Mouse (Mus musculus) heart, postnatal 36 days (tissue): ENCODE results near the gene 4921517D22Rik. TPM values are rescaled to one million over a fixed set of nuclear protein-coding genes. Genes with fewer than 3 reads are reported as not detected.
"Not testable (repeated sequence)": the region's sequence is repeated elsewhere in the genome, so short reads cannot be mapped to it uniquely, and the experiment has no call there.

Experiments used
- DNase-seq, 2 experiments: peaks; one replicate each; pipeline ENCODE4 v3.0.0; 2021 to 2022
- intact Hi-C: fragments of 180-260 bp; cut with DNase I; formaldehyde crosslinking; loops from one replicate; pipeline ENCODE4 v1.15.1; 2025
- total RNA-seq, 2 experiments: library from RNA; stranded (reverse); gene quantifications; 2 replicates each; pipeline ENCODE4 v1.2.3; 2021

The 4921517D22Rik gene
- total RNA-seq, result not detected

DNA sequence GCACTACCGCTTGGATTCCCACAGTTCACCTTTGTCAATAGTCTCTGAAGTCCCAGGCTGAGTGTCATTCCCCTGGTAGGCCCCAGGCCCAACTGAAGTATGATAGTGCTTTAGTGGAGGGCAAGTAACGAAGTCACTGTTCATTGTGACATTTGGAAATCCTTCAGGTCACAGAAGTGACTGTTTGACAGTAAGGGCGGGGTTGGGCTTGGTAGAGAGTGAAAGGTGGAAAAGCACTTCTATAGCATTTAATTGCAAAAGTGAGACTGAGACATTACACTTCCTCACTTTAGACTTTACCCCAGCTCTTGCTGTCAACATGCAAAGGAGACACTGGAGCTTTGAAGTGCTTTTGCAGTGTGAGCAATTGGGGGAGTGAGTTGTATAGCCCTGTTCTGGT lies at the start of gene 4921517D22Rik:
TSS of gene 4921517D22Rik (minus strand) at position 101 of the 400 bp plus-strand sequence.
- DNase-seq, result no peak
- intact Hi-C loops, result no loop called here

DNA sequence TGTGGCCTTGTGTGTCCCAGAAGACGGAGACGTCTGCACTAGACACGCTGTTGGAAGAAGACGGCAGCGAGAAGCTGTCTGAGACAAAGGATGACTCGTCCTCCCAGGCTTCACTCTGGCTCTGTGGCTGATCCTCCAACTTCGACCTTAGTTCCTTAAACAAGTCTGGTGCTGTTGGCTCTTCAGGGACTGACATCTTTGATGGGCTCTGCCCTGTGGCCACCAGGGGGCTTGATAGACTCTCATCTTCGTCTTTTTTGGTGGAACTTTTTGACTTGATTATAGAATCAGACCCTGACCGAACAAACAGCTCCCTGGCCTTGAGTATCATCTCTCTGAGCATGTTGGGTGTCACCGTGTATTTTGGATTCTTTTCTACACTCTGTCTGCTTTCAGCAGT lies 47.8 kb upstream of the 4921517D22Rik start:
- peak; percentile 33 for DNase-seq

DNA sequence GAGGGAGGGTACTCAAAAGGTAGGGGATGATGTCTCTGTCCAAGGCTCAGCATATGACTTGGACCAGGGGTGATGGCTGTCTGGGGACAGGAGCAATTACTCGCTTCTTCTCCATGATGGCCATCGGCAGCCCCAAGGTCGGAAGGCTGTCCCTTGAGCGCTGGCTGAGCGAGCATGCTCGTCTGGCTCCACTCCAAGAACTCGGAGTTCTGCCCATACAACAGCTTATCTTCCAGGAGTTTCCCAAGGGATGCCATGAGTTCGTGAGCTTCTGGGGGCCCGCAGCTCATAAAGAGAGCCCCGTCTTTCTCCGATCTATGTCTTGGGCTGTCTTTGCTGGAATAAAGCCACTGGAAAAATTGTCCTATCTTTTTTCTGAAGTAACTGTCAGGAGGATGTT lies 47.2 kb upstream of the 4921517D22Rik start:
- intact Hi-C loops, result no loop called here
- peak; percentile 47 to 66 for DNase-seq

More for the DNA sequence above, 47.8 kb upstream of the 4921517D22Rik start:
- intact Hi-C loops, result no loop called here

DNA sequence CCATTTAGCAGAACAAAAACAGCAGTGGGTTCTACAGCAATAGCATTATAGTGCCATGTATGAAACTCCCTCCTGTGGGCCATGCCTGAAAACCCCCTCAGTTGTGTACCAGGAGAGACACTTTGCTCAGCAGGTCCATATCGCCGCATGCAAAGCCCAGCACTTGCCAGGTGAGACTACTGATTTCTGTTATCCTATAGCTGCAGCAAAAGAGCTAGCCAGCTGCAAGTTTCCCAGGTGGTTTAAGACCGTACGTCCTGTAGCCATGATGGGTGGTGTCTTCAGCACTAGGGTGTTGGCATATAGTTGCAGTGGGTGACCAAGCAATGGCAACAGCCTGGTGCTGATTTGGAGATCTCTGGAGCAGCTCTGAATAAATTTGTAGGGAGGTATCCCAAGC lies 45.5 kb upstream of the 4921517D22Rik start:
- DNase-seq, result no peak
- intact Hi-C loops, result no loop called here

DNA sequence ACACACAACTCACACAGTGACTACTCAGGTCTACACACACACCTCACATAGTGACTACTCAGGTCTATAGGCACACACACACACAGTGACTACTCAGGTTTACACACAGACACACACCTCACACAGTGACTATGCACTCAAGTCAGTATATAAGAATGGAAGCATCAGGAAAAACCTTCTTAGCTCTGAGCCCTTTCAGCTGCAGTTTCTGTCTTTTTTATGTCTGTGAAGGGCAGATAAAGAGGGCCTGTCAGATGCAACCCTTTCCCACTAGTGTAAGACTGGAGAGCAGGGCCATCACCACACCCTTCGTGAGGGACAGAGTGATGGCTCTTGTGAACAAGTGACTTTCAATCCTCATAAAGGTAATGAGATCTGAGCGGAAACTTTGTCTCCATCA lies 44.5 kb upstream of the 4921517D22Rik start:
- intact Hi-C loops, result no loop called here
- no peak for DNase-seq

DNA sequence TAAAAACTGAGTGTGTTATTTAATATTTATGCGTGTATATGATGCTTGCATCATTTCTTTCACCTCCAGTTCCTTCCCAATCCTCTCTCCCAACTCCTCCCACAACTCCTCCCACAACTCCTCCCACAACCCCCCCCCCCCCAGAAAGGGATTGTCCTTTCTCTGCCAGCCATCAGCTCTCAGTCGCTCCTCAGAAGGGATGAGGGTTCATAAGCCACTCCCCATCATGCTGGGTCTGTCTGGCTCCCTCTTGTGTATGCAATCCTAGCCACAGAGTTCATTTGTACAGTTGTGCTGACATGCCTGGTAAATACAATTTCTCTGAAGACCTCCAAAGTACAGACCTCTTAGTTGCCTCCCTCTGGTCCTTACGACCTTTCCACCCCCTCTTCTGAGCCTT lies 41.3 kb upstream of the 4921517D22Rik start:
- intact Hi-C loops, result no loop called here
- no peak for DNase-seq

DNA sequence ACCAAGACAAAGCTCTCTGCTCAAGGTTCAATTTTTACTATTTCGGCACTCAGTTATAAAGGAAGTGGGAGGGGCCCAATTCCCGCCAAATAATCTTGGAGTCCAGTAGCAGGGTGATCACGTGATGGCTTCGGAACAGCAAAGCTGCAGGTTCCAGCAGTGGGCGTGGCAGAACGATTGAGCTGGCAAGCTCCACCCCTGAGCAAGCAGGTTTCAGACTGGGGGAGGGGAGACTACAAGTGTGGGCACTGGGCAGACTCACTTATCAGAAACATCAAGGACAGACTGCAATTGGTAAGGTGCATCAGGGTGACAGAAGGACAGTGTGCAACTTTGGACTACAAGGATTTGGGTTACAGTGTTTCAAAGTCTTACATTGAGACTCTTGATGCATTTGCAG lies 40.4 kb upstream of the 4921517D22Rik start:
- DNase-seq, intact Hi-C loops: not testable (repeated sequence)

DNA sequence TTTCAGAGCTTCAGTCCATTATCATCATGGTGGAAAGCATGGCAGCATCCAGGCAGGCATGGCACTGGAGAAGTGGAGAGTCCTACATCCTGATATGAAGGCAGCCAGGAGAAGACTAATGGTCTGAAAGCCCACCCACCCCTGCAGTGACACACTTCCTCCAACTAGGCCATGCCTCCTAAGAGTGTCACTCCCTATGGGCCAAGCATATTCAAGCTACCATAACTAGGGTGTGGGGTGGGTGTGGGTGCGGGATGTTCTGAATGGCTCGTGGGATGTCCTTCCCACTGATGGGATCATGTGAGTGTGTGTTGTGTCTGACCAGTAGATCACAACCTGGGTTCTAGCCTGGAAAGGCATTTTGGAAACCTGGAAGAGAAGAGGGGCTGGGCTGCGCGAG lies 40.0 kb upstream of the 4921517D22Rik start:
- intact Hi-C loops, result no loop called here
- DNase-seq, result no peak

DNA sequence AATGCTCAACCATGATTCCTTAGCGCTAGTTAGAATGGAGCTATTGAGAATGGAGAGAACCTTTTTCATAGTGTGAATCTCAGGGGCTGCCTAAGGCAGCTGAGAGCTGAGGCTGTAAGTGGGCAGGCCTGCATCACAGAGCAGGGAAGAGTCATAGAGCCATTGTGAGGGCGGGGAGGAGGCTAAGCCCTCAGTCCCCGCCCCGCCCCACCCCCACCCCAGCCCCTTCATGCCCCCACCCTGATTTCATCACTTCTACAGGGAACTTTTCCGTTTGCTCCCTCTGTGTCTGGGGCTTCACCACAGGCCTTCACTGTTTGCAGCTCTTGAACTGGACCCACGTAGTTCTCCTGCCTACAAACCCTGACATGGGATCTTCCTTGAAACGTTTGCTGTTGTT lies 37.7 kb upstream of the 4921517D22Rik start, which contains the start of gene Spata31d1d:
TSS of gene Spata31d1d (minus strand) at position 101 of the 400 bp plus-strand sequence.
- intact Hi-C loops, result no loop called here

DNA sequence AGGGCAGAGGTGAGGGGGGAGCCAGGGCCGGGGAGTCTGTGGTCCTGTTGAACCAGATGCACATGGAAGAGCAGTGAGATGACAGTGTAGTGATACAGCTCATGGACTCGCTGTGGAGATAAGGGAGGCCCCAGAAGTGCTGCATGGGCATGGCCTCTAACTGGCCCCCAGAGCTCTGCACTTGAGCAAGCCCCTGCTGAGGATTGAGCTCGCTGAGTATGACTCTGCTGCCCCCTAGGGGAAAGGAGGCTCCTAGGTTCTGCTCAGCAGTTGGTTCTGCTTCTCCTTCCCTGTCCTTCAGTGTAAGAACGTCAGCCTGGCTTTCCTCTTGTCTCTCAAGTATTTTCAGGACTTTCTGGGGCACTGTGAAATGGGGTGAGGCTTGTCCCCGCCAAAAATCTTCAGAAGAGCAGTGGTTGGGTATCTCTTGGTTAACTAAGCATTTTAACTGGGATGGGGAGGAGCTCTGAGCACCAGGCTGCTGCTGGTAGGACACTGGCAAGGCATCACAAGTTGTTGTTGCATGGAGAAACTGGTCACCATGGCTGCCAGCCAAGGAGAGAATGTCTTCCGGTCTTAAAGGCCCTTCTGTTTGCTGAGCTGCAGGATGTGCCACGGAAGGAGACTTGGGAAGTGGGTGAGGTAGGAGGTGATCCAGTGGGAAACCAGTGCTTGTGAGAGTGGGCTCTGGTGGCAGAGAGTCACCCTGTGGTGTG lies 34.6 kb upstream of the 4921517D22Rik start:
- peak; percentile 81 to 83 for DNase-seq
- intact Hi-C loops, result loop anchor here (2.0 to 5.0 kb wide), 3 partner anchors 24 to 211 kb away; no protein-coding TSS in a partner anchor

More for the DNA sequence above, 37.7 kb upstream of the 4921517D22Rik start, which contains the start of gene Spata31d1d:
- DNase-seq, result no peak

DNA sequence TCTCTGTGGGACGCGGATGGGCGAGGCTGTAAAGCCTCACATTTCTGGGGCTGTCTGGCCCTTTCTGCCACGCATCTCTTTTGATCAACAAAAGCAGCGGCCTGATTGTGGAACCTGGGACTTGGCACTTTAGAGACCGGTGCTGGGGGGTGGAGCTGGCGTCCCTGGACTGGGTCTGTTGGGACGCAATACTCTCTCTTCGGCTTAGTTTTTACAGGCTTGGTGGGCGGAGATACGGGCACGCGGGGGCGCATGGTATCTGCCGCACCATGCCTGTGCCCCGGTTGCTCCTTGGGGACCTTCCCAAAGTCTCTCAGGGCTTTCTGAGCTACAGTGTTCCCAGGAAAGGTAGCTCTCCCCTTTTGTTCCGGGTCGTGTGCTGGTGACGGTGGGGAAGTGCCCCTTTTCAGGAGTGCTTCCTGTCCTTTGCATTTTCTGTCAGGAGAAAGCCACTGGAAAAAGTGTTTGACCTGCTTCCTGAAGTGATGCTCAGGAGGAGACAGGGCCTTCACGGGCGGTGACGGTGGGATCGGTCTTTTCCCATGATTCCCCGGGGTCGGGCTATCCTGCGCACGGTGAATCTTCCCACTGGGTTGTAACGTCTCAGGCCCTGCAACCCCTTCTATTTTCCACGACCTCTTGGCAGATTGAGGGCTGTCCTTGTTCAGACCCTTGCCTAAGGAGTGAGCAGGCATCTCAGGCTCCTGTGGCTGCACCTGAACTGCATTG lies 32.4 kb upstream of the 4921517D22Rik start:
- intact Hi-C loops, result loop anchor here (5.0 kb wide), 2 partner anchors 89 to 209 kb away; no protein-coding TSS in a partner anchor
- no peak for DNase-seq

DNA sequence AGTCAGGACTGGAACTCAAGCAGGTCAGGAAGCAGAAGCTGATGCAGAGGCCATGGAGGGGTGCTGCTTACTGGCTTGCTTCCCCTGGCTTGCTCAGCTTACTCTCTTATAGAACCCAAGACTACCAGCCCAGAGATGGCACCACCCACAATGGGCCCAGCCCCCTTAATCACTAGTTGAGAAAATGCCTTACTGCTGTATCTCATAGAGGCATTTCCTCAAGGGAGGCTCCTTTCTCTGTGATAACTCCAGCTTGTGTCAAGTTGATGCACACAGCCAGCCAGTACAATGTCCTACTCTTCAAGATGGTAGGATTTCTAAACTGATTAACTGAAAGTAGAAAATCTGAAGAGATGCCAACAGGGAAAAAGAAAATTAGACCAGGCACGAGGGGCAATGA lies 28.2 kb upstream of the 4921517D22Rik start:
- DNase-seq, intact Hi-C loops: not testable (repeated sequence)

DNA sequence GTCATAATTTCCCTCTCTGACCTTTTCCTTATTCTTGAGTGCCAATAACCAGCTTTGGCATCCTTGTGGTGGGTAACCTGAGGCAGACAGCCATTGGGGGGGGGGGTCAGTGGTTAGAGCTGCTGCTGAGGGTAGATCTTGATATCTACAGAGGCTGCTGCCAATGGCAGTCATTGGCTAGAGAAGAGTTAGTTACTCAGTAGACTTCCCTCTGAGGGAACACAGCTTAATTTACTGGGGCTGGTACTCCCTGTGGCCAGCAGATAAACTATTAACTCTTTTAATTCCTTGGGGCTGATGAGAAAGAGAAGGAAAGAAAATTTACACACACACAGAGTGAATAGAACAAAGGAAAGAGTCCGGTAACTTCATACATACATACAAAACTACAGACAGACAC lies 25.6 kb upstream of the 4921517D22Rik start:
- no peak for DNase-seq
- intact Hi-C loops, result loop anchor here (1.0 kb wide), 1 partner anchor 18 kb away; no protein-coding TSS in a partner anchor

DNA sequence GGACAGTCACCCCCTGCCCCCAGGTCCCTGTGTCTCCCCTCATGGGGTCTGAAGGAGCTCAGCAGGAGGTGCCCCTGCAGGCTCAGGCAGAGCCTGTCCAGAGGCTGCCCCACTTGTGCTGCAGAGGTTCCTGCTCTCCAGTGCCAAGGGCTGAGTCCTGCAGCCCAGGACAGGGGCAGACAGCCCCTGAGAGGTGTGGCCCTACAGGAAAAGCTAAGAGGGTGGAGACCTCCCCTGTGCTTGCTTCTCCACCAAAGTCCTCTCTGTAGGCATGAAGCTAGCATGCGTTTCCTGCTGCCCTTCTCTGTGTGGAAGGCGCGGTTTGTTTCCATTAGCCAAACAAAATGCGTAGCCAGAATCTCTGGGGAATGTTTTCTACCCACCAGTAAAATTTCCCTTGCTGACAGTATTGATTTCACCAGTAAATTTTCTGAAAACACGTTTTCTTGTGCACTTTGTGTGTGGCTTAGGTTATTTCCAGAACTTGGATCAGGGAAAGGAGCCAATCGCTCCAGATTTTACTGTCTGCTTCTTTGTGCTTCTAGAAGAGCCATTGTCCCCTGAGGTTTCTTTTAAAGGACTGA lies 25.0 kb upstream of the 4921517D22Rik start:
- DNase-seq, result peak in 1 of 2 experiments; percentile 27
- intact Hi-C loops, result loop anchor here (1.0 kb wide), 1 partner anchor 18 kb away; no protein-coding TSS in a partner anchor

DNA sequence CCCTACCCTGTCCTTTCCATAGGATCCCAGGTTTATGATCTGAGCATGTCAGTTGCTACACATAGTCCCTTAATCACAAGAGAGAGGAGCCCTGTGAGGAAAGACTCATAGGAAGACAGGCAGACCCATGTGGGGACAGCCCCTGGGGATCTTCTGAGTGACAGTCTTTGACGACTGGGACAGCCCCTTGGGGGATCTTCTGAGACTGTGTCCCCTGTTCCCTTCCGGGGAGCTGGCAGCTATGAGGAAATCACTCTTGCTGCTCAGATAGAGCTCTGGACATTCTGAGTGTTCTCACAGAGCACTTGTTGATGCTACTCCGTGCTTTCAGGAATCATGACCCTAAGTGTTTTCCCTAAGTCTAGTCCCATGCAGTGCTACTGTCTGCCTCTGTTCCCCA lies 19.8 kb upstream of the 4921517D22Rik start:
- intact Hi-C loops, result no loop called here

DNA sequence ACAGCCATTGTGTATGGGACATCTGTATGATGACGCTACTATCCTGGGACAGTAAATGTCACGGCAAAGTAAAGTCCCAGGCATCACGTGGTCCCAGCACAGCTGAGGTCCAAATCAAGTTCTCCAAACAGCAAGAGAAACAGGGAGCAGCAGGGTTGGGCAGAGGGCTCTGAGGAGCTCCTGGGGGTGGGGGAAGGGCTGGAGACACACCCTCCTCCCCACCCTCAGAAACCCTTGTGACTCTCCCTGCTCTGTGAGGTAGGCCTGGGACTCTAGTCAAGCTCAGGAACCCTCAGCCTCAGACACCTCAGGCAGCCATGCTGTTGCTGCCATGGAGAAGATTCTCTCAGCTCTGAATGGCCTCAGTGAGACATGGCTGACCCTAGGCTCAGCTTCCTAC lies 18.1 kb upstream of the 4921517D22Rik start, which contains the start of gene Spata31d1b:
TSS of gene Spata31d1b (plus strand) at position 301 of the 400 bp plus-strand sequence.
- DNase-seq, intact Hi-C loops: not testable (repeated sequence)

More for the DNA sequence above, 19.8 kb upstream of the 4921517D22Rik start:
- no peak for DNase-seq

DNA sequence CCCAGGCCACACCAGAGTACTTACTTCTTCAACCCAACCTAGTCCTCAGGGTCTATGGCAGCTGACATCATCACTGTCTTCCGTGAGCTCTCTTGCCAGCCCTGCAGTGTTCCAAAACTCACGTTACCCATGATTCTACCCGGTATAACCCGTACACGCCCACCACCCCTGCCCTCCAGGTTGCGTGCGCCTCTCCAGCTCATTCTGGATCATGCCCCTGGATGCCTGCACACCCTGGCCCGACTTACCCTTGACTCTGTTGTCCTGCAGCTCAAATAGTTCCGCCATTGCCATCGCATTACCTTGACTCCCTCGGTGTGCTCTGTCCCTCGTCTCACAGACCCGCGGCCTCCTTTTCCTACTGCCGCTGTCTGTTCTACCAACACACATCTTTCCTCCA lies 16.3 kb upstream of the 4921517D22Rik start, which contains the start of gene Spata31d1a:
TSS of gene Spata31d1a (minus strand) at position 101 of the 400 bp plus-strand sequence.
- intact Hi-C loops, result no loop called here
- DNase-seq, result no peak

DNA sequence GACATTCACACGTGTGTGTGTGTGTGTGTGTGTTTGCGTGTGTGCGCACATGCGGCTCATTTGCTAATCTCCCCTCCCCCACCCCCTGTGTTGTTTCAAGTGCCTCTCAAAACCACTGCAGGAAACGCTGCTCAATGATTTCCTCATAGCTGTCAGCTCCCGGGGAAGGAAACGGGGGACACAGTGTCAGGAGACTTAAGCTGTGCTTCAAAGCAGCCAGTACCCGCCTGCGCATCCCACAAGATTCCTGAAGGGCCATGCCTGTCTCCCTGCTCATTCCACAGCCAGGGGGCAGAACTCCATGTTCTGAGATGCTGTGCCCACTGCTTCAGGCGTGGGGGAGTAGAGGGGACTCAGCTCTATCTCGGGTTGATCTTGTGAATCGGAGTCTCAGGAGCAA lies 10.7 kb upstream of the 4921517D22Rik start:
- intact Hi-C loops, result loop anchor here (2.0 kb wide), 1 partner anchor 24 kb away; no protein-coding TSS in a partner anchor
- no peak for DNase-seq

DNA sequence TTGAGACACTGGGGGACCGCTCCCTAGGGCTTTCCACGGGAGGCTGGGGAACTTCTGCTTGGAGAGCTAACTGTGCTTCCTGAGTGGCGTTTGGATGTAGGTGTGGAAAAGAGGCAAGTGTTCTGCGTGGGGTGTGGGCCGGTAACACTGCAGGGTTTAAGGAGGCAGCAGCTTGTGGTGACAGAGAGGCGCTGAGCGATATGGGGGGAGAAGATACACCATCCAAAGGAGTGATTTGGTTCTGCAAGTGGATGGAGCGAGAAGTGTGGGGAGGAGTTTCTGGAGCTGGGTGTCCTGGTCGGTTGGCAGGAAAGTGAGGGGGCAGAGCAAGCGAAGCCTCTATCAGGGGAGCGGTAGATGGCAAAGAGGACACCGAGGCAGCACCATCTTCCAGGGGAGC lies 9.6 kb upstream of the 4921517D22Rik start:
- intact Hi-C loops, result no loop called here
- no peak for DNase-seq

DNA sequence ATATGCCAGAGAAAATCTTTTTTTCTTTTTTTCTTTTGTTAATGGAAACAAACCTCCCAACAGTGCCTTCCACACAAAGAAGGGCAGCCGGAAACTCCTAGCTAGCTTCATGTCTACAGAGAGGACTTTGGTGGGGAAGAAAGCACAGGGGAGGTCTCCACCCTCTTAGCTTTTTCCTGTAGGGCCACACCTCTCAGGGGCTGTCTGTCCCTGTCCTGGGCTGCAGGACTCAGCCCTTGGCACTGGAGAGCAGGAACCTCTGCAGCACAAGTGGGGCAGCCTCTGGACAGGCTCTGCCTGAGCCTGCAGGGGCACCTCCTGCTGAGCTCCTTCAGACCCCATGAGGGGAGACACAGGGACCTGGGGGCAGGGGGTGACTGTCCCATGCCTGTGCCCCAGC lies 6.2 kb upstream of the 4921517D22Rik start:
- intact Hi-C loops, result not testable (repeated sequence)

DNA sequence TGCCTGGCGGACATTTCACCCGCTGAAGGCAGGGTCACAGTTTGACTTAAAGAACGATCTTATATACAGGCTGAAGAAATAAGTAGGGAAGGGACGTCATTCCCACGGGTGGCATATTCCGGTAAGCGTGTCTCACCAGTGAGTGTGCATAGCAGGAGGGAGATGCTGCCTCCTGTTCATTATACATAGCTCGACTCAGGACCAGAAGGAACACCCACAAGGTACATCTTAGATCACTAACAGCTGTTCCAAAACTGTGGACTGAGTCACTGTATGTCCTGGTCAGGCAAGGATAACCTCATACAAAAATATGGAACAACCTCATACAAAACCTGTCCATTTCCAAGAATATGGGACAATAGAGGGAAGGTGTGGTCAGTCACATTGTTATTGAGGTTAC lies 5.2 kb upstream of the 4921517D22Rik start:
- DNase-seq, result no peak
- intact Hi-C loops, result no loop called here

More for the DNA sequence above, 6.2 kb upstream of the 4921517D22Rik start:
- DNase-seq, result not testable (repeated sequence)
